In genomic region chr13:54231868-54232267, GRCm38 (mm10) we compare ENCODE assay signal across 20 mouse cellular contexts. TPM values are rescaled to one million over a fixed set of nuclear protein-coding genes. Genes with fewer than 3 reads are reported as not detected.
A peak's percentile ranks its signal among the peaks of the same experiment; 100 is the strongest.
DNase-seq lines count a peak whose midpoint lies in the region; ATAC-seq and TF ChIP-seq lines count a peak whose summit lies in the region.
"Had no signal": no experiment of that assay in that cellular context is flagged by ENCODE, and none has a peak within 500 bp of the region (broad histone marks: within the 10 kb centered on the region; RNA-seq: fewer than 3 reads in every experiment).

No protein-coding gene starts in this region.

- no peak overlapping the region for H3K4me3 ChIP-seq in lung, postnatal 0 days (ENCODE audit: low read depth, low read length)
- H3K4me3 ChIP-seq in midbrain, embryonic 13.5 days (replicated peaks): no peak overlapping the region
- H3K4me3 ChIP-seq: embryonic facial prominence, embryonic 15.5 days; forebrain, embryonic 13.5 days; heart, adult 2 months; hindbrain, embryonic 15.5 days; kidney, embryonic 15.5 days; limb, embryonic 12.5 days; neural tube, embryonic 15.5 days had no signal

- TF ChIP-seq EP300 in lung, postnatal 0 days (IDR thresholded peaks at IDR 0.05): peak; percentile 93

- no peaks in the 10 kb centered on the region; the same call in 1 of the 2 replicates for H3K4me1 ChIP-seq in lung, postnatal 0 days (ENCODE audit: insufficient read depth, low read depth, low read length)
- H3K4me1 ChIP-seq in midbrain, embryonic 13.5 days (replicated peaks): peaks cover 6% of the 10 kb centered on the region; the same call in 1 of the 2 replicates
- H3K4me1 ChIP-seq: embryonic facial prominence, embryonic 15.5 days; limb, embryonic 12.5 days; neural tube, embryonic 15.5 days had no signal

- 36% methylated on average over 10 of the region's 10 CpGs for WGBS in lung, postnatal 0 days
- 81% methylated on average over 10 of the region's 10 CpGs for WGBS in midbrain, embryonic 13.5 days

- peak; percentile 97 for ATAC-seq in lung, postnatal 0 days
- ATAC-seq in midbrain, embryonic 13.5 days: no peak
- ATAC-seq: forebrain, embryonic 13.5 days had no signal

- H3K9ac ChIP-seq in lung, postnatal 0 days (replicated peaks; ENCODE audit: low read depth): no peak overlapping the region
- no peak overlapping the region for H3K9ac ChIP-seq in midbrain, embryonic 13.5 days (replicated peaks)
- H3K9ac ChIP-seq: embryonic facial prominence, embryonic 15.5 days; forebrain, embryonic 13.5 days; hindbrain, embryonic 15.5 days; kidney, embryonic 15.5 days; limb, embryonic 12.5 days; neural tube, embryonic 15.5 days had no signal

- peak; percentile 18 for DNase-seq in adrenal gland, postnatal 10 days
- no peak for DNase-seq in adrenal gland, adult 8-10 months
- DNase-seq in kidney, postnatal 14 days: peak; percentile 22
- no peak for DNase-seq in kidney, postnatal 10 days
- peak; percentile 90 for DNase-seq in lung, postnatal 0 days (ENCODE audit: low spot score)
- peak; percentile 38 to 50 for DNase-seq in urinary bladder, postnatal 36 days (ENCODE audit: low spot score in 2 of 2)
- no peak for DNase-seq in thymus, postnatal 36 days
- DNase-seq: cerebellum, adult 9-10 months; heart, adult 2 months; heart, postnatal 10 days; retina, postnatal 1 day; spleen, adult 18-20 months; thymus, postnatal 25 days had no signal

- no peaks in the 10 kb centered on the region for H3K36me3 ChIP-seq in lung, postnatal 0 days (ENCODE audit: insufficient read depth, low read length)
- H3K36me3 ChIP-seq in midbrain, embryonic 13.5 days: no peaks in the 10 kb centered on the region
- H3K36me3 ChIP-seq: embryonic facial prominence, embryonic 15.5 days; hindbrain, embryonic 15.5 days; kidney, embryonic 15.5 days; limb, embryonic 12.5 days; neural tube, embryonic 15.5 days had no signal

- H3K4me2 ChIP-seq in lung, postnatal 0 days (replicated peaks; ENCODE audit: low read depth, low read length): no peak overlapping the region
- no peak overlapping the region for H3K4me2 ChIP-seq in midbrain, embryonic 13.5 days (replicated peaks)
- H3K4me2 ChIP-seq: embryonic facial prominence, embryonic 15.5 days; forebrain, embryonic 13.5 days; hindbrain, embryonic 15.5 days; kidney, embryonic 15.5 days; limb, embryonic 12.5 days; neural tube, embryonic 15.5 days had no signal

- no peak for TF ChIP-seq CTCF in lung, postnatal 0 days (IDR thresholded peaks at IDR 0.05)

- no peaks in the 10 kb centered on the region for H3K27me3 ChIP-seq in lung, postnatal 0 days (replicated peaks; ENCODE audit: insufficient read depth, low read length)
- H3K27me3 ChIP-seq in midbrain, embryonic 13.5 days: 0 out of 2 replicates have a peak, but pooled peaks cover 4% of the 10 kb centered on the region
- H3K27me3 ChIP-seq: hindbrain, embryonic 15.5 days; neural tube, embryonic 15.5 days had no signal

- H3K27ac ChIP-seq in lung, postnatal 0 days (ENCODE audit: low read length): peak overlapping the region; percentile 87
- H3K27ac ChIP-seq in midbrain, embryonic 13.5 days: no peak overlapping the region
- H3K27ac ChIP-seq: embryonic facial prominence, embryonic 15.5 days; forebrain, embryonic 13.5 days; heart, adult 2 months; hindbrain, embryonic 15.5 days; kidney, embryonic 15.5 days; limb, embryonic 12.5 days; neural tube, embryonic 15.5 days had no signal

- H3K9me3 ChIP-seq in lung, postnatal 0 days (ENCODE audit: low read length): no peaks in the 10 kb centered on the region
- H3K9me3 ChIP-seq in midbrain, embryonic 13.5 days: no peaks in the 10 kb centered on the region
- H3K9me3 ChIP-seq: embryonic facial prominence, embryonic 15.5 days; forebrain, embryonic 13.5 days; hindbrain, embryonic 15.5 days; kidney, embryonic 15.5 days; limb, embryonic 12.5 days; neural tube, embryonic 15.5 days had no signal

RNA-seq across cellular contexts. Expression of gene Hrh2, which starts 39.9 kb away (rescaled TPM):
- under 1 TPM; 0.21 to 0.48 TPM for total RNA-seq in adrenal gland, postnatal 10 days (2021)
- total RNA-seq in adrenal gland, adult 8-10 months (2022): under 1 TPM; 0.10 to 0.48 (median 0.34) TPM
- polyA plus RNA-seq in lung, postnatal 0 days (2015; fragmentation: Nextera tagmentation; extraction: Ambion mirVana): 0.12 TPM in 2 replicates
- 0.28 and 0.40 TPM in 2 replicates for polyA plus RNA-seq in midbrain, embryonic 13.5 days (2015; fragmentation: Nextera tagmentation; extraction: Ambion mirVana)
- polyA plus RNA-seq: kidney, embryonic 15.5 days; limb, embryonic 12.5 days had no signal

Comparison
In these comparisons a context has a peak if more than half of its experiments do, and no peak if none do; other contexts are left out.
1. DNase-seq: peak in adrenal gland, postnatal 10 days (single experiment), kidney, postnatal 14 days (single experiment), lung, postnatal 0 days (single experiment) and urinary bladder, postnatal 36 days (2 of 2); none in adrenal gland, adult 8-10 months (single experiment), kidney, postnatal 10 days (single experiment) and thymus, postnatal 36 days (0 of 2).